16 mouse cellular contexts compared by ENCODE assay signal in the genomic region with DNA sequence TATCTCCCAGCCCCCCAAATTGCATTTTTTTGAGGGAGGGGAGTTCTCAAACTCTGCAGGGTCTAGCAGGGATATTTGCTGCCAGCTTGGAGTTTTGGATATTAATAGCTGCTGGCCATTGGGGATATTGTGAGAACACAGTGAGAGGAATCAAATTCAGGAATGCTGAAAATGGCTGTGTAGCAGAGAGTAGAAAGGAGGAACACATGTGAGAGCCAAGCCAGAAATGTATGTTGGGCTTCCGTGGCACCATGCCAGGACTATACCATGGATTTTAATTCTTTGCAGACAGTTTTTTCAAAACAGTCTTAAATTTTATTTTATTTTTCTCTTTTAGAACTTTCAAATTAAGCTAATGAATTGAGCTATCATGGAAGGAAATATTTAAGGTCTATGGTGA. TPM values are rescaled to one million over a fixed set of nuclear protein-coding genes. Genes with fewer than 3 reads are reported as not detected.
DNase-seq lines count a peak whose midpoint lies in the region; ATAC-seq and TF ChIP-seq lines count a peak whose summit lies in the region.
"Had no signal": no experiment of that assay in that cellular context is flagged by ENCODE, and none has a peak within 500 bp of the region (broad histone marks: within the 10 kb centered on the region; RNA-seq: fewer than 3 reads in every experiment).

No protein-coding gene starts in this region.

- no peak overlapping the region for H3K4me2 ChIP-seq in limb, embryonic 14.5 days (replicated peaks; ENCODE audit: low read depth, low read length, severe bottlenecking)
- H3K4me2 ChIP-seq in limb, embryonic 15.5 days: no peak overlapping the region
- H3K4me2 ChIP-seq: forebrain, embryonic 15.5 days; hindbrain, embryonic 15.5 days had no signal

- H3K27ac ChIP-seq in limb, embryonic 14.5 days (replicated peaks; ENCODE audit: low read depth, low read length): no peak overlapping the region
- no peak overlapping the region for H3K27ac ChIP-seq in limb, embryonic 10.5 days
- no peak overlapping the region for H3K27ac ChIP-seq in MEL (ENCODE audit: control insufficient read depth, low read depth, low read length)
- H3K27ac ChIP-seq in limb, embryonic 15.5 days: 0 out of 2 replicates have a peak overlapping the region, but pooled peaks have one; percentile 14
- H3K27ac ChIP-seq: forebrain, embryonic 15.5 days; hindbrain, embryonic 15.5 days had no signal

- peaks cover 15% of the 10 kb centered on the region for H3K36me3 ChIP-seq in limb, embryonic 14.5 days (ENCODE audit: control insufficient read depth, insufficient read depth, low read length)
- H3K36me3 ChIP-seq in limb, embryonic 10.5 days: peaks cover 34% of the 10 kb centered on the region
- no peaks in the 10 kb centered on the region; a peak in 2 of 4 replicates for H3K36me3 ChIP-seq in MEL (ENCODE audit: control insufficient read depth in 1 of 2, insufficient read depth in 2 of 2, low read length in 2 of 2)
- peaks cover 11% of the 10 kb centered on the region; the same call in 1 of the 2 replicates for H3K36me3 ChIP-seq in limb, embryonic 15.5 days

- peak; percentile 55; the same call in 1 of the 2 replicates for ATAC-seq in limb, embryonic 14.5 days (ENCODE audit: low FRiP score, low read depth)
- no peak for ATAC-seq in limb, embryonic 15.5 days (ENCODE audit: insufficient number of reproducible peaks, low FRiP score, low TSS enrichment, low read depth)
- ATAC-seq: forebrain, embryonic 15.5 days had no signal

- no peak overlapping the region for H3K9ac ChIP-seq in limb, embryonic 14.5 days (ENCODE audit: low read depth, low read length, severe bottlenecking)
- H3K9ac ChIP-seq in MEL (ENCODE audit: control insufficient read depth, low read depth, low read length, poor library complexity, severe bottlenecking): no peak overlapping the region
- no peak overlapping the region for H3K9ac ChIP-seq in limb, embryonic 15.5 days
- H3K9ac ChIP-seq: forebrain, embryonic 15.5 days; hindbrain, embryonic 15.5 days had no signal

- no peaks in the 10 kb centered on the region for H3K27me3 ChIP-seq in limb, embryonic 14.5 days (ENCODE audit: control insufficient read depth, insufficient read depth, low read length)
- no peaks in the 10 kb centered on the region for H3K27me3 ChIP-seq in limb, embryonic 10.5 days (ENCODE audit: low read depth, poor library complexity, severe bottlenecking)
- H3K27me3 ChIP-seq in MEL (ENCODE audit: control insufficient read depth in 1 of 2, insufficient read depth in 2 of 2, low read length in 2 of 2): no peaks in the 10 kb centered on the region
- H3K27me3 ChIP-seq in limb, embryonic 15.5 days: no peaks in the 10 kb centered on the region
- H3K27me3 ChIP-seq: forebrain, embryonic 15.5 days; hindbrain, embryonic 15.5 days had no signal

- TF ChIP-seq EP300 in MEL (IDR thresholded peaks at IDR 0.05; ENCODE audit: low read depth in 1 of 2, low read length in 2 of 2): no peak

- H3K9me3 ChIP-seq in limb, embryonic 14.5 days (ENCODE audit: control insufficient read depth, low read length): no peaks in the 10 kb centered on the region
- no peaks in the 10 kb centered on the region for H3K9me3 ChIP-seq in limb, embryonic 10.5 days (replicated peaks)
- no peaks in the 10 kb centered on the region for H3K9me3 ChIP-seq in MEL (replicated peaks; ENCODE audit: insufficient read depth, low read length)
- H3K9me3 ChIP-seq in limb, embryonic 15.5 days: no peaks in the 10 kb centered on the region
- H3K9me3 ChIP-seq: forebrain, embryonic 15.5 days had no signal

- peak; percentile 62 for DNase-seq in limb, embryonic 14.5 days (ENCODE audit: low spot score)
- no peak for DNase-seq in limb, embryonic 10.5 days (ENCODE audit: low spot score)
- DNase-seq in MEL (ENCODE audit: low read depth, low spot score): peak; percentile 32
- peak; percentile 58 for DNase-seq in NIH3T3 (ENCODE audit: low read depth)
- DNase-seq in ovary, adult 18-20 months (ENCODE audit: low spot score): no peak
- DNase-seq: adrenal gland, postnatal 10 days; cerebellum, adult 11 months; cerebellum, adult 8-10 months; cerebellum, postnatal 14 days; embryo, embryonic 11 days; gastrocnemius, postnatal 36 days; heart, adult 11 months; heart, postnatal 14 days had no signal

- H3K79me2 ChIP-seq in MEL (ENCODE audit: control insufficient read depth, insufficient read depth, low read length, poor library complexity): no peaks in the 10 kb centered on the region

- no peak for TF ChIP-seq POLR2A in limb, embryonic 14.5 days (IDR thresholded peaks at IDR 0.05; ENCODE audit: borderline replicate concordance, extremely low read depth, insufficient read depth, insufficient read length)
- no peak for TF ChIP-seq POLR2A in MEL (IDR thresholded peaks at IDR 0.05; ENCODE audit: control insufficient read depth in 1 of 2, insufficient read depth in 1 of 2, low read depth in 1 of 2, low read length in 2 of 2, poor library complexity in 1 of 2)

- H3K4me3 ChIP-seq in limb, embryonic 14.5 days (replicated peaks; ENCODE audit: low read length): no peak overlapping the region
- no peak overlapping the region for H3K4me3 ChIP-seq in limb, embryonic 10.5 days
- no peak overlapping the region for H3K4me3 ChIP-seq in MEL (ENCODE audit: control insufficient read depth in 1 of 2, insufficient read depth in 1 of 2, low read depth in 2 of 2, low read length in 2 of 2)
- H3K4me3 ChIP-seq in limb, embryonic 15.5 days: no peak overlapping the region
- H3K4me3 ChIP-seq: forebrain, embryonic 15.5 days; hindbrain, embryonic 15.5 days had no signal

- peaks cover 5% of the 10 kb centered on the region for H3K4me1 ChIP-seq in limb, embryonic 14.5 days (ENCODE audit: control insufficient read depth, insufficient read depth, low read length)
- H3K4me1 ChIP-seq in limb, embryonic 10.5 days: no peaks in the 10 kb centered on the region
- H3K4me1 ChIP-seq in MEL (ENCODE audit: control insufficient read depth in 1 of 2, insufficient read depth in 2 of 2, low read length in 2 of 2): no peaks in the 10 kb centered on the region
- H3K4me1 ChIP-seq in limb, embryonic 15.5 days: no peaks in the 10 kb centered on the region
- H3K4me1 ChIP-seq: hindbrain, embryonic 15.5 days had no signal

- no peak for TF ChIP-seq CTCF in MEL (IDR thresholded peaks at IDR 0.05 in 2 of 3, conservative IDR thresholded peaks at IDR 0.05 in 1 of 3; ENCODE audit: control insufficient read depth in 1 of 3, insufficient read depth in 1 of 3, low read depth in 2 of 3, low read length in 3 of 3, poor library complexity in 1 of 3, severe bottlenecking in 1 of 3)

- no peak for TF ChIP-seq RAD21 in MEL (IDR thresholded peaks at IDR 0.05; ENCODE audit: low read depth, low read length)

- 73% methylated on average over 1 of the region's 1 CpGs for WGBS in limb, embryonic 14.5 days
- 100% methylated on average over 1 of the region's 1 CpGs for WGBS in limb, embryonic 10.5 days
- 55% methylated on average over 1 of the region's 1 CpGs for WGBS in limb, embryonic 15.5 days

TF ChIP-seq in MEL, 35 proteins besides CTCF, POLR2A, EP300 and RAD21:
- TF ChIP-seq HCFC1 (IDR thresholded peaks at IDR 0.05; ENCODE audit: low read depth, low read length) (no peak), ETS1 (IDR thresholded peaks at IDR 0.05; ENCODE audit: low read depth, low read length) (no peak), GATA1 (IDR thresholded peaks at IDR 0.05; ENCODE audit: low read depth, low read length) (no peak), ZKSCAN1 (IDR thresholded peaks at IDR 0.05; ENCODE audit: low read depth, low read length) (no peak), MYC (IDR thresholded peaks at IDR 0.05; ENCODE audit: low read depth, low read length) (no peak), USF2 (IDR thresholded peaks at IDR 0.05; ENCODE audit: borderline replicate concordance in 1 of 2, insufficient read depth in 1 of 2, low read depth in 1 of 2, low read length in 2 of 2) (no peak), MAX (IDR thresholded peaks at IDR 0.05; ENCODE audit: low read length) (no peak), SMC3 (IDR thresholded peaks at IDR 0.05; ENCODE audit: low read depth, low read length) (no peak), TAL1 (IDR thresholded peaks at IDR 0.05; ENCODE audit: low read length) (no peak), ZMIZ1 (IDR thresholded peaks at IDR 0.05; ENCODE audit: low read depth, low read length) (no peak), ZC3H11A (IDR thresholded peaks at IDR 0.05; ENCODE audit: low read depth, low read length) (no peak), USF1 (IDR thresholded peaks at IDR 0.05; ENCODE audit: low read depth, low read length) (no peak), CHD2 (IDR thresholded peaks at IDR 0.05; ENCODE audit: low read length) (no peak), RCOR1 (IDR thresholded peaks at IDR 0.05; ENCODE audit: low read depth, low read length) (no peak)

RNA-seq across cellular contexts. Expression of gene Chka, which starts 16.7 kb away (rescaled TPM):
- polyA plus RNA-seq in limb, embryonic 14.5 days (2012; rRNA removed): 65.4 and 68.6 TPM in 2 replicates
- polyA plus RNA-seq in limb, embryonic 14.5 days (2014; fragmentation: Nextera tagmentation; extraction: Ambion mirVana): 32.7 and 37.2 TPM in 2 replicates
- polyA plus RNA-seq in limb, embryonic 10.5 days (2016; fragmentation: Nextera tagmentation; extraction: Ambion mirVana): 48.5 and 50.0 TPM in 2 replicates
- total RNA-seq in MEL (2012; rRNA removed): 11.1 and 12.5 TPM in 2 replicates
- polyA plus RNA-seq in MEL (2012; ENCODE audit: insufficient read depth in 1 of 2, insufficient read length in 2 of 2, low read depth in 1 of 2, low replicate concordance in 2 of 2, missing spikeins in 1 of 2): 10 to 100 TPM in 1 of 2 experiments, not detected in 1; 21.0 TPM
- 32.3 and 32.7 TPM in 2 replicates for polyA plus RNA-seq in limb, embryonic 15.5 days (2015; fragmentation: Nextera tagmentation; extraction: Ambion mirVana)

RNA-seq across cellular contexts. Expression of gene Tcirg1, which starts 38.6 kb away (rescaled TPM):
- 145 and 191 TPM in 2 replicates for polyA plus RNA-seq in limb, embryonic 14.5 days (2012; rRNA removed)
- polyA plus RNA-seq in limb, embryonic 14.5 days (2014; fragmentation: Nextera tagmentation; extraction: Ambion mirVana): 36.8 and 37.8 TPM in 2 replicates
- polyA plus RNA-seq in limb, embryonic 10.5 days (2016; fragmentation: Nextera tagmentation; extraction: Ambion mirVana): 27.9 and 39.4 TPM in 2 replicates
- total RNA-seq in MEL (2012; rRNA removed): 17.0 and 21.4 TPM in 2 replicates
- polyA plus RNA-seq in MEL (2012; ENCODE audit: insufficient read depth in 1 of 2, insufficient read length in 2 of 2, low read depth in 1 of 2, low replicate concordance in 2 of 2, missing spikeins in 1 of 2): 10 to 100 TPM in 1 of 2 experiments, not detected in 1; 32.6 TPM
- polyA plus RNA-seq in limb, embryonic 15.5 days (2015; fragmentation: Nextera tagmentation; extraction: Ambion mirVana): 46.3 and 52.4 TPM in 2 replicates

RNA-seq across cellular contexts. Expression of gene Ndufs8, which starts 44.3 kb away (rescaled TPM):
- polyA plus RNA-seq in limb, embryonic 14.5 days (2012; rRNA removed): 186 and 202 TPM in 2 replicates
- polyA plus RNA-seq in limb, embryonic 14.5 days (2014; fragmentation: Nextera tagmentation; extraction: Ambion mirVana): 314 and 322 TPM in 2 replicates
- polyA plus RNA-seq in limb, embryonic 10.5 days (2016; fragmentation: Nextera tagmentation; extraction: Ambion mirVana): 249 and 273 TPM in 2 replicates
- 204 and 205 TPM in 2 replicates for total RNA-seq in MEL (2012; rRNA removed)
- polyA plus RNA-seq in MEL (2012; ENCODE audit: insufficient read depth in 1 of 2, insufficient read length in 2 of 2, low read depth in 1 of 2, low replicate concordance in 2 of 2, missing spikeins in 1 of 2): 100 to 1,000 TPM in 1 of 2 experiments, not detected in 1; 243 TPM
- 244 and 254 TPM in 2 replicates for polyA plus RNA-seq in limb, embryonic 15.5 days (2015; fragmentation: Nextera tagmentation; extraction: Ambion mirVana)

Comparison
In these comparisons a context has a peak if more than half of its experiments do, and no peak if none do; other contexts are left out.
1. DNase-seq: peak in limb, embryonic 14.5 days (single experiment), MEL (single experiment) and NIH3T3 (single experiment); none in limb, embryonic 10.5 days (single experiment) and ovary, adult 18-20 months (single experiment).